Mouse (Mus musculus): ENCODE measurements around the gene Cyb5r3.

- TF ChIP-seq CTCF (IDR thresholded peaks at IDR 0.05), result no peak
- no peak for TF ChIP-seq POLR2A (IDR thresholded peaks at IDR 0.05; ENCODE audit: insufficient read depth, low read depth, low read length)
Observed at GRCm38 (mm10) chr15:83124625-83125024, 47.8 kb downstream of the Cyb5r3 start.
